Mouse (Mus musculus) lung, postnatal 0 days (tissue): ENCODE measurements around the gene Rp9.

ENCODE experiments used
- CTCF ChIP-seq: IDR thresholded peaks from 2 replicates; pipeline ENCODE4 v1.5.1; 2016; ENCODE audit warnings: antibody characterized with exemption, mild to moderate bottlenecking
- EP300 ChIP-seq: IDR thresholded peaks from 2 replicates; pipeline ENCODE4 v1.6.1; 2016; ENCODE audit warnings: antibody characterized with exemption, mild to moderate bottlenecking, control low read depth

- TF ChIP-seq CTCF = no peak
- no peak for TF ChIP-seq EP300
Observed at GRCm38 (mm10) chr9:22366621-22367020, 102.9 kb downstream of the Rp9 start.
